Mouse (Mus musculus) forebrain, embryonic 14.5 days (tissue): ENCODE results near the gene Filip1l. TPM values are rescaled to one million over a fixed set of nuclear protein-coding genes. Genes with fewer than 3 reads are reported as not detected.

Source experiments
- ATAC-seq: fragments of 200-750 bp; cut with Nextera tagmentation; 2 replicates; pipeline ENCODE4 v1.8.0; 2017; ENCODE audit warnings: mild to moderate bottlenecking, moderate library complexity
- DNase-seq: peaks from one replicate; pipeline ENCODE4 v3.0.0-alpha.2; 2015; ENCODE audit warnings: low spot score
- H3K27ac ChIP-seq: fragments of 300-500 bp; sonication (generic); 2 replicates; pipeline ENCODE4 v1.5.1; 2014; ENCODE audit warnings: low read depth, mild to moderate bottlenecking, control low read depth, low read length, moderate library complexity
- H3K27me3 ChIP-seq: fragments of 300-500 bp; sonication (generic); replicated peaks from 2 replicates; pipeline ENCODE4 v1.6.1; 2014; ENCODE audit warnings: low read length, control low read depth, mixed read lengths; ENCODE audit not compliant: control insufficient read depth, insufficient read depth
- H3K36me3 ChIP-seq: fragments of 300-500 bp; sonication (generic); 2 replicates; pipeline ENCODE4 v1.6.1; 2014; ENCODE audit warnings: low read length, control low read depth; ENCODE audit not compliant: control insufficient read depth, insufficient read depth
- H3K4me1 ChIP-seq: fragments of 300-500 bp; sonication (generic); 2 replicates; pipeline ENCODE4 v1.6.1; 2014; ENCODE audit warnings: antibody characterized with exemption, low read length, control low read depth; ENCODE audit not compliant: control insufficient read depth, insufficient read depth
- H3K4me2 ChIP-seq: fragments of 300-500 bp; sonication (generic); 2 replicates; pipeline ENCODE4 v1.6.1; 2014; ENCODE audit warnings: mild to moderate bottlenecking, control low read depth, low read length
- H3K4me3 ChIP-seq: fragments of 300-500 bp; sonication (generic); 2 replicates; pipeline ENCODE4 v1.5.1; 2014; ENCODE audit warnings: low read depth, low read length, control low read depth
- H3K9ac ChIP-seq: fragments of 300-500 bp; sonication (generic); 2 replicates; pipeline ENCODE4 v1.6.1; 2014; ENCODE audit warnings: mild to moderate bottlenecking, low read length, control low read depth, moderate library complexity
- H3K9me3 ChIP-seq: fragments of 300-500 bp; sonication (generic); replicated peaks from 2 replicates; pipeline ENCODE4 v1.6.1; 2016; ENCODE audit warnings: low read length, control low read depth, mixed read lengths; ENCODE audit not compliant: control insufficient read depth
- WGBS: fragments of 180-500 bp; shearing (Covaris S2); extraction: QIAGEN DNeasy Blood & Tissue Kit; methylation state at CpG from one replicate; pipeline ENCODE4 v1.1.7; 2014; 5-methylcytosine and 5-hydroxymethylcytosine counted together
- polyA plus RNA-seq: library from polyadenylated mRNA; unstranded; fragments of >200 nt; fragmentation: Nextera tagmentation; extraction: Ambion mirVana; gene quantifications from 2 replicates; pipeline ENCODE4 v1.2.1, GENCODE M21; 2014

Gene Filip1l
- polyA plus RNA-seq, 1 experiment from 2014 or later: 2.2 TPM

- no peak overlapping the region for H3K4me2 ChIP-seq
- H3K9ac ChIP-seq: no peak overlapping the region
- no peaks in the 10 kb centered on the region for H3K27me3 ChIP-seq
- ATAC-seq (no peak), DNase-seq (no peak)
- H3K4me3 ChIP-seq: no peak overlapping the region
- H3K36me3 ChIP-seq: no peaks in the 10 kb centered on the region
- H3K27ac ChIP-seq: no peak overlapping the region
- WGBS: 72% methylated on average over 5 of the region's 5 CpGs
- H3K4me1 ChIP-seq: no peaks in the 10 kb centered on the region
- H3K9me3 ChIP-seq: no peaks in the 10 kb centered on the region
Observed at GRCm38 (mm10) chr16:57419332-57419731, 66.4 kb downstream of the Filip1l start.

GRCm38 (mm10) chr16:57419881-57420280 is 67.0 kb downstream of the Filip1l start:
- no peaks in the 10 kb centered on the region for H3K4me1 ChIP-seq
- H3K27ac ChIP-seq: no peak overlapping the region
- H3K27me3 ChIP-seq: no peaks in the 10 kb centered on the region
- H3K9ac ChIP-seq: no peak overlapping the region
- no peaks in the 10 kb centered on the region for H3K9me3 ChIP-seq
- no peak overlapping the region for H3K4me3 ChIP-seq
- WGBS: 90% methylated on average over 5 of the region's 5 CpGs
- no peak for ATAC-seq
- no peaks in the 10 kb centered on the region for H3K36me3 ChIP-seq
- H3K4me2 ChIP-seq: no peak overlapping the region
- no peak for DNase-seq

GRCm38 (mm10) chr16:57420773-57421556 is 68.1 kb downstream of the Filip1l start:
- no peak overlapping the region for H3K4me3 ChIP-seq
- H3K27me3 ChIP-seq: no peaks in the 10 kb centered on the region
- H3K4me2 ChIP-seq: no peak overlapping the region
- 60% methylated on average over 8 of the region's 8 CpGs for WGBS
- no peak for ATAC-seq
- H3K36me3 ChIP-seq: no peaks in the 10 kb centered on the region
- no peaks in the 10 kb centered on the region for H3K4me1 ChIP-seq
- no peak for DNase-seq
- H3K9me3 ChIP-seq: no peaks in the 10 kb centered on the region
- H3K9ac ChIP-seq: no peak overlapping the region
- no peak overlapping the region for H3K27ac ChIP-seq

- H3K27ac ChIP-seq: no peak overlapping the region
- no peak overlapping the region for H3K4me2 ChIP-seq
- H3K9ac ChIP-seq: no peak overlapping the region
- H3K27me3 ChIP-seq: no peaks in the 10 kb centered on the region
- ATAC-seq (no peak), DNase-seq (no peak)
- H3K9me3 ChIP-seq: no peaks in the 10 kb centered on the region
- no peak overlapping the region for H3K4me3 ChIP-seq
- no peaks in the 10 kb centered on the region for H3K4me1 ChIP-seq
- WGBS: 70% methylated on average over 7 of the region's 7 CpGs
- no peaks in the 10 kb centered on the region for H3K36me3 ChIP-seq
Observed at GRCm38 (mm10) chr16:57421680-57422417, 69.0 kb downstream of the Filip1l start.

- Histone ChIP-seq H3K9me3 (no peaks in the 10 kb centered on the region), H3K4me1 (no peaks in the 10 kb centered on the region), H3K9ac (no peak overlapping the region), H3K4me3 (no peak overlapping the region), H3K4me2 (no peak overlapping the region), H3K36me3 (no peaks in the 10 kb centered on the region), H3K27me3 (no peaks in the 10 kb centered on the region), H3K27ac (no peak overlapping the region)
- DNase-seq (no peak), ATAC-seq (no peak)
- WGBS: 65% methylated on average over 6 of the region's 6 CpGs
Observed at GRCm38 (mm10) chr16:57423001-57423800, 70.3 kb downstream of the Filip1l start.

DNA sequence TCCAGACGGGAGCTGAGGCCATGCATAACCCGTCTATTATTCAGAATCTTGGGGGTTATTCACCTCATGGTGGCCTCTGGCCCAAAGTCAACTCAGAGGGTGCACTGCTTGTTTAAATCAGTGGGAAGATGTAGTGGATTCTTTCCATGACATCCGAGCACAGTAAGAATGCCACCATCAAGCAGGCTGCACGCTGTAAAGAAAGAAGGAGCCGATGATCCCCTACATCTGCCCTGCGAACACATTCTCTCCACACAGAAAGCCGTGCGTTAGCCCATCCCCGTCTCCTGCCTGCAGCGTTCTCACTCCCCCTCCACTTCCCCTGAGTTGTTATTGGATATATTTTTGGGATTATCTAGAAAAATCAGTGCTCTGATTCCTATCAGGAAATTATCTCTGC is 73.8 kb downstream of the Filip1l start:
- no peak overlapping the region for H3K4me3 ChIP-seq
- H3K36me3 ChIP-seq: no peaks in the 10 kb centered on the region
- DNase-seq (no peak), ATAC-seq (no peak)
- no peaks in the 10 kb centered on the region for H3K27me3 ChIP-seq
- no peak overlapping the region for H3K4me2 ChIP-seq
- H3K4me1 ChIP-seq: no peaks in the 10 kb centered on the region
- no peak overlapping the region for H3K9ac ChIP-seq
- 80% methylated on average over 10 of the region's 10 CpGs for WGBS
- H3K9me3 ChIP-seq: no peaks in the 10 kb centered on the region
- H3K27ac ChIP-seq: no peak overlapping the region

- H3K4me1 ChIP-seq: no peaks in the 10 kb centered on the region
- no peak overlapping the region for H3K4me3 ChIP-seq
- no peak overlapping the region for H3K4me2 ChIP-seq
- no peak for DNase-seq
- no peak for ATAC-seq
- H3K9me3 ChIP-seq: no peaks in the 10 kb centered on the region
- WGBS: 83% methylated on average over 7 of the region's 7 CpGs
- no peaks in the 10 kb centered on the region for H3K27me3 ChIP-seq
- H3K27ac ChIP-seq: no peak overlapping the region
- H3K36me3 ChIP-seq: no peaks in the 10 kb centered on the region
- no peak overlapping the region for H3K9ac ChIP-seq
Observed at GRCm38 (mm10) chr16:57427516-57428285, 74.8 kb downstream of the Filip1l start.

DNA sequence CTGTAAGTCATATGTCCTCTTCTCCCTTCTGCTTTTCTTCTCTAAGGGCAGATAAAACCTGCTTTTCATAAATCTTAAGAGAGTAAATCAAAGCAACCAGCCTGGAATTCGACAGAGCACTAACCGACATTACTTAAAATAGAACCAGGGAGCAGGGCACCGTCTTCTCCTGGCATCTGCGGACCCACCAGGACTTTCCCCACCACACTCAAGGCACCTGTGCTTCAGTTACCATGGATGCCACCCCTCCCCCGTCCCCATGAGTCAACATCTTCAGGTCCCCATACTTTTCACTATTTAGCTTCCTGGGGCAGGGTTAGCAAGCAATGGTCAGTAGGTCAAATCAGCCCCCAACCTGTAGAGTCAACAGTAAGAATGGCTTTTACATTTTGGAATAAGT is 76.1 kb downstream of the Filip1l start:
- Histone ChIP-seq H3K27ac (no peak overlapping the region), H3K9me3 (no peaks in the 10 kb centered on the region), H3K4me3 (no peak overlapping the region), H3K4me1 (no peaks in the 10 kb centered on the region), H3K36me3 (no peaks in the 10 kb centered on the region), H3K27me3 (no peaks in the 10 kb centered on the region), H3K9ac (no peak overlapping the region), H3K4me2 (no peak overlapping the region)
- DNase-seq (no peak), ATAC-seq (no peak)
- 90% methylated on average over 5 of the region's 5 CpGs for WGBS
